Mouse (Mus musculus): ENCODE data around the gene Syndig1l.

- no peak for TF ChIP-seq CTCF (IDR thresholded peaks at IDR 0.05; ENCODE audit: insufficient read depth, low read depth, low read length)
- no peak for TF ChIP-seq POLR2A (IDR thresholded peaks at IDR 0.05; ENCODE audit: insufficient read depth, low read depth, low read length)
Measured at GRCm38 (mm10) chr12:84653912-84654311, 44.7 kb downstream of the Syndig1l start.

Measured in olfactory bulb, adult 2 months (tissue).